Comparison of ENCODE assay signal across 7 mouse cellular contexts in genomic region chr9:123020995-123021631, GRCm38 (mm10). TPM values are rescaled to one million over a fixed set of nuclear protein-coding genes. Genes with fewer than 3 reads are reported as not detected.
DNase-seq lines count a peak whose midpoint lies in the region; ATAC-seq lines count a peak whose summit lies in the region.

Gene Tmem42, plus strand, starts transcription at chr9:123021326.

- under 1% methylated on average over 54 of the region's 69 CpGs for WGBS in intestine, embryonic 16.5 days
- 0% methylated on average over 40 of the region's 69 CpGs for WGBS in midbrain, embryonic 11.5 days

- intact Hi-C loops in left cerebral cortex, postnatal 36 days (cut with DNase I) = loop anchor here (2.0 to 5.0 kb wide), 2 partner anchors 69 to 92 kb away; partner anchors contain the start of genes 1110059G10Rik, Exosc7, Kif15 and Zdhhc3

- DNase-seq in adrenal gland, adult 2 months = peak; percentile 94
- DNase-seq in embryo, embryonic 11.5 days (ENCODE audit: low read depth, low spot score) = peak; percentile 70
- DNase-seq in gastrocnemius, postnatal 4 days (ENCODE audit: low spot score in 2 of 2) = peak; percentile 72 to 86
- DNase-seq in left cerebral cortex, postnatal 36 days (ENCODE audit: low spot score in 2 of 2) = peak; percentile 89 to 91
- DNase-seq in midbrain, embryonic 11.5 days (ENCODE audit: low spot score, missing footprints) = peak; percentile 98
- DNase-seq in skeletal muscle tissue, adult 2 months (ENCODE audit: low read depth, low spot score) = peak; percentile 69

- ATAC-seq in intestine, embryonic 16.5 days = peak; percentile 99
- peak; percentile 96 for ATAC-seq in midbrain, embryonic 11.5 days (ENCODE audit: low FRiP score)

- H3K9ac ChIP-seq in intestine, embryonic 16.5 days (ENCODE audit: low read depth, low read length) = peak within 1 kb of the TSS; percentile 83
- H3K9ac ChIP-seq in midbrain, embryonic 11.5 days (ENCODE audit: low read length) = peak within 1 kb of the TSS; percentile 83

- H3K9me3 ChIP-seq in intestine, embryonic 16.5 days (ENCODE audit: control insufficient read depth, low read length) = no peaks in the 10 kb centered on the region
- no peaks in the 10 kb centered on the region for H3K9me3 ChIP-seq in midbrain, embryonic 11.5 days (ENCODE audit: control insufficient read depth, low read length)

- H3K36me3 ChIP-seq in intestine, embryonic 16.5 days (ENCODE audit: control insufficient read depth, insufficient read depth, low read length) = no peaks in the 10 kb centered on the region
- H3K36me3 ChIP-seq in midbrain, embryonic 11.5 days (ENCODE audit: control insufficient read depth, insufficient read depth, low read length) = peaks cover 6% of the 10 kb centered on the region; the same call in 1 of the 2 replicates

- H3K27ac ChIP-seq in intestine, embryonic 16.5 days (ENCODE audit: low read length) = peak within 1 kb of the TSS; percentile 97
- peak within 1 kb of the TSS; percentile 71 for H3K27ac ChIP-seq in midbrain, embryonic 11.5 days (ENCODE audit: low read depth, low read length)

- peak within 1 kb of the TSS; percentile 79 for H3K4me3 ChIP-seq in intestine, embryonic 16.5 days (ENCODE audit: low read length)
- H3K4me3 ChIP-seq in midbrain, embryonic 11.5 days (ENCODE audit: low read depth, low read length) = peak within 1 kb of the TSS; percentile 63

- H3K27me3 ChIP-seq in intestine, embryonic 16.5 days (replicated peaks; ENCODE audit: control insufficient read depth, insufficient read depth, low read length) = no peaks in the 10 kb centered on the region
- no peaks in the 10 kb centered on the region for H3K27me3 ChIP-seq in midbrain, embryonic 11.5 days (ENCODE audit: control insufficient read depth, insufficient read depth, low read length)

- peaks cover 14% of the 10 kb centered on the region for H3K4me1 ChIP-seq in intestine, embryonic 16.5 days (ENCODE audit: control insufficient read depth, insufficient read depth, low read length)
- H3K4me1 ChIP-seq in midbrain, embryonic 11.5 days (ENCODE audit: control insufficient read depth, insufficient read depth, low read length) = peaks cover 9% of the 10 kb centered on the region; the same call in 1 of the 2 replicates

- peak within 1 kb of the TSS; percentile 86 for H3K4me2 ChIP-seq in intestine, embryonic 16.5 days (ENCODE audit: low read depth, low read length)
- H3K4me2 ChIP-seq in midbrain, embryonic 11.5 days = peak within 1 kb of the TSS; percentile 69

RNA-seq across cellular contexts. Expression of gene Tmem42, which starts in this region (rescaled TPM):
- 10 to 100 TPM; 16.1 to 17.9 TPM for total RNA-seq in adrenal gland, adult 2 months (2021)
- polyA plus RNA-seq in adrenal gland, adult 2 months (2012; rRNA removed) = 34.4 and 39.2 TPM in 2 replicates
- 10 to 100 TPM; 10.4 to 12.0 TPM for total RNA-seq in gastrocnemius, postnatal 4 days (2021)
- polyA plus RNA-seq in intestine, embryonic 16.5 days (2015; fragmentation: Nextera tagmentation; extraction: Ambion mirVana) = 19.9 and 20.2 TPM in 2 replicates
- 10 to 100 TPM; 29.0 to 32.3 TPM for total RNA-seq in left cerebral cortex, postnatal 36 days (2021)
- 19.2 and 23.1 TPM in 2 replicates for polyA plus RNA-seq in midbrain, embryonic 11.5 days (2014; fragmentation: Nextera tagmentation; extraction: Ambion mirVana)

Comparison
In these comparisons a context has a peak if more than half of its experiments do, and no peak if none do; other contexts are left out.
1. Peak in every context shown above with its lines: DNase-seq, ATAC-seq, H3K4me3 ChIP-seq and H3K27ac ChIP-seq.